Mouse (Mus musculus) adrenal gland, adult 2 months (tissue): Measurements from ENCODE around the gene Rasgrp3. TPM values are rescaled to one million over a fixed set of nuclear protein-coding genes. Genes with fewer than 3 reads are reported as not detected.

ENCODE experiments used
- DNase-seq: peaks from one replicate; pipeline ENCODE4 v3.0.0; 2021
- polyA plus RNA-seq: library from polyadenylated mRNA; depleted of rRNA; stranded (reverse); fragments of >200 nt; gene quantifications from 2 replicates; pipeline ENCODE4 v1.2.3, GENCODE M21; 2012; rRNA removed
- total RNA-seq, 2 experiments: library from RNA; stranded (reverse); gene quantifications; 2 replicates each; pipeline ENCODE4 v1.2.3; 2021

Gene Rasgrp3
- total and polyA plus RNA-seq, 3 experiments = 1.5 to 19.9 (median 12.5) TPM

DNA sequence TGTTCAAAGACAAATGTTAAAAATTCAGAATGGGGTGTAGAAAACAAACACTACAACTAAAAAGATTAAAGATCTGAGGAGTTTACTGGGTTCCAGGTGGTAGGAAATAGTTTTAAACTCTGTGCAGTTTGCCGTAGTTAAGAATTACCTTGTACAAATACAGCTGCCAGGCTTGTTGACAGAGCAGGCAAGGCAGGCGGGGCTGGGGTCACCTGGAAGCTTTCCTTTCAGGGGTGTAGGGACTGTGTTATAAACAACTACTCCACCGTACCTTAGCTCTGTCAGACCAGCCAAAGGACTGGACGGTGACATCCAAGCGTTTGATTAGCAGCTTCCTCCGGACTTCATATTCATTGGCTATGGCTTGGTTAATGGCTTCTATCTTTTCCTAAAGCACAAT, 103.4 kb downstream of the Rasgrp3 start:
- no peak for DNase-seq

- DNase-seq = no peak
Observed at GRCm38 (mm10) chr17:75539841-75540240, 104.1 kb downstream of the Rasgrp3 start.

GRCm38 (mm10) chr17:75543434-75543833, 107.7 kb downstream of the Rasgrp3 start:
- DNase-seq = no peak

DNA sequence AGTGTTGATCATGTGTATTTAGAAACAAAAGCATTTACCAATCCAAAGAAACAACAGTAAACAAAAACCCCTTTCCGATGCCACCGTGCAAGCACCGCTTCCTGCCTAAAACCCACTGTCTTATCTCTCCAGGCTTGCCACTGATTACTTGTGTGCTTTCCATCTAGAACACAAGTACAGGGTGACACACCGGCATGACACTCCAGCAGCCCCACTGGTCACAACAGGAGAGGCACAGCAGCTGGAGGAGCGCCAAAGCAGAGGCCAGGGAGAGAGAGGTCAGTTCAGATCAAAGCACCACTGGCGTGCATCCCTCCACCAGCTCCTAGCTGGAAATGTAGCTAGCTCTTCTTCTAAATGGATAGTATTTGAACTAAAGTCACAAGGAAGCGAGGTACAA, 108.6 kb downstream of the Rasgrp3 start:
- DNase-seq = peak; percentile 23

DNA sequence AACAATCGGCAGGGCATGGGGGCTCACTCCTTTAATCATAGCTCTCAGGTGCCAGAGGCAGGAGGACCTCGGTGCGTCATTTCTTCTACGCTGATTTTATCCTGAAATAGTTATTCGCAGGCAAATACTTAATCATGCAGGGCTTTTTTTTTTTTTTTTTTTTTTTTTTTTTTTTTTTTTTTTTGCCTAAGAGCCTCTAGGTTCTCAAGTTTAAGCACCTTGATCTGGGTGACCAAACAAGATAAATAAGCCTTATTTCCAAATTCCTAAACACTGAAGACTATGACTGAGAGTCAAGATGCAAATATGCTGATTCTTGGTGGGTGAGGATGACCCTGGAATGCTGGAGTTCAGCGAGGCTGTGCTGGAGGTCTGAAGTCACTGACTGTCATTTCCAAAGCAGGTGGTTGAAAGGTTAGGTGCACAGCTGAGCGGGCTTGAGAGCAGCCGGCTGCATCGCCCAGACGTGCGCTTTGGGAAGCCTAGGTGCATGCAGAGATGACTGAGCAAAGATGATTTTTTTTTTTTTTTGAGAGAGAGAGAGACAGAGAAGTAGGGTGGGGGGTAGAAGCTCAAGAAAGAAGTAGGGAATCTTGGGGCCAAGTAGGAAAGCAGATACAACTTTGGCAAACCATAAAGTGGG, 115.2 kb downstream of the Rasgrp3 start:
- DNase-seq = no peak

DNA sequence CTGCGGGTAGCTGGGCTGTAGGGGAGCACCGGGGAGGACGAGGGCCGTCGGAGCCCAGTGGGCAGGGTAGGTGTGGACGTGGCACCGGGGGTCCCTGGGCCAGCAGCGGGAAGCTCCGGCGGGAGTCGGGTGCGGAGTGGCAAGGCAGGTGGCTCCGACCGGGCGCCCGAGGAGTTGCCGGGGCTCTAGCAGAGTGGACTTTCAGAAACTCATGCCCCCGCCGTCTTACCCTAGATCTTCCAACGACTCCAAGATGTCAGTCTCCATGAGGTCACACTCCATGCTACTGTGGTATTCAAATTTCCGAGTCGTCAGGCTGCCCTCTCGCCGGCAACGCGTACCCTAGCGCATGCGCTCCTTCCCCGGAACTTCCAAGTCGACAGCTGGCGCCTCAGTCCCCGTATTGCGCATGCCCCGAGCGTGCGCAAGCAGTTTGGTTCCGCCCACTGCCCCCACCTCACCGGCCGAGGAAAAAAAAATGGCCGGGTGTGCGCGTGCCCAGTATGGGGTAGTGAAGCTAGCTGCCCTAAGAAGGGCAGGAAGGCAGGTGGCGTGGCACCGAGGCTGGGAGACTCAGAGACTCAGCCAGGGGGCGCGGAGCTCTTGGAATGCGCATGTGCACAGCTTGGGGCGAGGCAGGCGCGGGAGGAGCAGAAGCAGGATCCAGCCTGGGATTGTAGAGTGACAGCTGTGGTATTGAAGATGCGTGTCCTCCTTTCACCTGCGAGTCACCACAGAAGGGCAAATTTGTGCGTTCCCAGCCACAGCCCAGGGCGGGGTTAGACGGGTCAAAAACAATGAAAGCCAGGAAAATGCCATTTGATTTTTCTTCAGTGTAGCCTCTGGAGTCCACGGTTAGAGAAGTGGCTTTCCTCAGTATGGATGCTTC, 116.1 kb downstream of the Rasgrp3 start, which contains the start of gene Fam98a:
TSS of gene Fam98a (minus strand) at position 435 of the 889 bp plus-strand sequence.
- peak; percentile 99 for DNase-seq

GRCm38 (mm10) chr17:75557031-75557430, 121.3 kb downstream of the Rasgrp3 start:
- DNase-seq = no peak

DNA sequence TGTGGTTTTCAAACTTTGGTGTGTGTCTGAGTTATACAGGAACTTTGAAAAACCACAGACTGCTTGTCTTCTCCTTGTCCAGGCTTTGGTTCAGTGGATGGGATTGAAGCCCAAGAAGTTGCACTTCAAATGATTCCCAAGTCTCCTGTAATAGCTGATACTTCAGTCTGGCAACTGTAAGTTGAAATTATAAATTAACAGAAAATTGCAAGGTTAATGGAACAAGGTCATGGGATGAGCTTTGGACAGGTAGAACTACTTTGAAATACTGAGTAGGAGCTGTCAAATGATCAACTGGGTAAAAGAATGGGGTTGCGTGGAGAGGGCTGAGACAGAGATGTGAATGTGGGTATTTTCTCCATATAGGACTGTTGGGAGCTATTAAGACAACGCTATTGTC, 122.3 kb downstream of the Rasgrp3 start:
- DNase-seq = no peak

- DNase-seq = no peak
Observed at GRCm38 (mm10) chr17:75575608-75576007, 139.9 kb downstream of the Rasgrp3 start.

Other genes starting within 250 kb of the Rasgrp3 start
- gene Fam98a, start 116.0 kb downstream of the Rasgrp3 start, total RNA-seq = 10 to 100 TPM; 30.8 to 33.3 TPM
- gene Fam98a, start 116.0 kb downstream of the Rasgrp3 start, polyA plus RNA-seq = 2.2 and 3.3 TPM in 2 replicates